Mouse (Mus musculus): ENCODE results near the gene Mrpl51. TPM values are rescaled to one million over a fixed set of nuclear protein-coding genes. Genes with fewer than 3 reads are reported as not detected.
A peak's percentile ranks its signal among the peaks of the same experiment; 100 is the strongest.
"Not testable (repeated sequence)": the region's sequence is repeated elsewhere in the genome, so short reads cannot be mapped to it uniquely, and the experiment has no call there.

Mrpl51 gene
- polyA plus RNA-seq, 1 experiment: not detected

- TF ChIP-seq POLR2A (IDR thresholded peaks at IDR 0.05; ENCODE audit: insufficient read depth, low read depth, low read length) (no peak), CTCF (IDR thresholded peaks at IDR 0.05; ENCODE audit: insufficient read depth, low read depth, low read length) (no peak)
- peak overlapping the region; percentile 38 for H3K27ac ChIP-seq (ENCODE audit: insufficient read depth, low read depth, low read length)
- no peak overlapping the region for H3K4me3 ChIP-seq (ENCODE audit: insufficient read depth, low read depth, low read length)
- 53% methylated on average over 7 of the region's 7 CpGs for WGBS
- peaks cover 33% of the 10 kb centered on the region for H3K4me1 ChIP-seq (ENCODE audit: control insufficient read depth, insufficient read depth, low read length)
Observed at GRCm38 (mm10) chr6:125156903-125157614, 34.5 kb upstream of the Mrpl51 start.

GRCm38 (mm10) chr6:125158944-125159492 lies 32.6 kb upstream of the Mrpl51 start:
- WGBS: 80% methylated on average over 15 of the region's 15 CpGs

GRCm38 (mm10) chr6:125159773-125160557 lies 31.6 kb upstream of the Mrpl51 start:
- WGBS: 72% methylated on average over 7 of the region's 7 CpGs
- TF ChIP-seq POLR2A (IDR thresholded peaks at IDR 0.05; ENCODE audit: insufficient read depth, low read depth, low read length) (no peak), CTCF (IDR thresholded peaks at IDR 0.05; ENCODE audit: insufficient read depth, low read depth, low read length) (no peak)
- Histone ChIP-seq H3K4me3 (ENCODE audit: insufficient read depth, low read depth, low read length) (no peak overlapping the region), H3K4me1 (ENCODE audit: control insufficient read depth, insufficient read depth, low read length) (peaks cover 29% of the 10 kb centered on the region), H3K27ac (ENCODE audit: insufficient read depth, low read depth, low read length) (no peak overlapping the region)

More at GRCm38 (mm10) chr6:125158944-125159492, 32.6 kb upstream of the Mrpl51 start:
- peaks cover 28% of the 10 kb centered on the region for H3K4me1 ChIP-seq (ENCODE audit: control insufficient read depth, insufficient read depth, low read length)
- no peak for TF ChIP-seq POLR2A (IDR thresholded peaks at IDR 0.05; ENCODE audit: insufficient read depth, low read depth, low read length)
- no peak for TF ChIP-seq CTCF (IDR thresholded peaks at IDR 0.05; ENCODE audit: insufficient read depth, low read depth, low read length)
- H3K4me3 ChIP-seq (ENCODE audit: insufficient read depth, low read depth, low read length): no peak overlapping the region
- no peak overlapping the region for H3K27ac ChIP-seq (ENCODE audit: insufficient read depth, low read depth, low read length)

GRCm38 (mm10) chr6:125160558-125160853 lies 31.1 kb upstream of the Mrpl51 start:
- no peak for TF ChIP-seq POLR2A (IDR thresholded peaks at IDR 0.05; ENCODE audit: insufficient read depth, low read depth, low read length)
- TF ChIP-seq CTCF (IDR thresholded peaks at IDR 0.05; ENCODE audit: insufficient read depth, low read depth, low read length): no peak
- 44% methylated on average over 10 of the region's 10 CpGs for WGBS
- Histone ChIP-seq H3K27ac (ENCODE audit: insufficient read depth, low read depth, low read length) (no peak overlapping the region), H3K4me3 (ENCODE audit: insufficient read depth, low read depth, low read length) (no peak overlapping the region), H3K4me1 (ENCODE audit: control insufficient read depth, insufficient read depth, low read length) (peaks cover 29% of the 10 kb centered on the region)

GRCm38 (mm10) chr6:125160854-125161760 lies 30.5 kb upstream of the Mrpl51 start:
- no peak overlapping the region for H3K4me3 ChIP-seq (ENCODE audit: insufficient read depth, low read depth, low read length)
- peaks cover 30% of the 10 kb centered on the region for H3K4me1 ChIP-seq (ENCODE audit: control insufficient read depth, insufficient read depth, low read length)
- TF ChIP-seq POLR2A (IDR thresholded peaks at IDR 0.05; ENCODE audit: insufficient read depth, low read depth, low read length): no peak
- TF ChIP-seq CTCF (IDR thresholded peaks at IDR 0.05; ENCODE audit: insufficient read depth, low read depth, low read length): no peak
- no peak overlapping the region for H3K27ac ChIP-seq (ENCODE audit: insufficient read depth, low read depth, low read length)
- 18% methylated on average over 22 of the region's 22 CpGs for WGBS

GRCm38 (mm10) chr6:125161971-125162370 lies 29.6 kb upstream of the Mrpl51 start:
- H3K4me3 ChIP-seq (ENCODE audit: insufficient read depth, low read depth, low read length); H3K27ac ChIP-seq (ENCODE audit: insufficient read depth, low read depth, low read length): not testable (repeated sequence)
- 4% methylated on average over 4 of the region's 5 CpGs for WGBS
- peaks cover 39% of the 10 kb centered on the region for H3K4me1 ChIP-seq (ENCODE audit: control insufficient read depth, insufficient read depth, low read length)

GRCm38 (mm10) chr6:125162615-125163305 lies 28.8 kb upstream of the Mrpl51 start:
- not testable (repeated sequence) for H3K4me3 ChIP-seq (ENCODE audit: insufficient read depth, low read depth, low read length); H3K27ac ChIP-seq (ENCODE audit: insufficient read depth, low read depth, low read length)
- peaks cover 42% of the 10 kb centered on the region for H3K4me1 ChIP-seq (ENCODE audit: control insufficient read depth, insufficient read depth, low read length)
- WGBS: 65% methylated on average over 11 of the region's 16 CpGs

- Histone ChIP-seq H3K27ac (ENCODE audit: insufficient read depth, low read depth, low read length) (peak overlapping the region; percentile 88), H3K4me3 (ENCODE audit: insufficient read depth, low read depth, low read length) (peak overlapping the region; percentile 65), H3K4me1 (ENCODE audit: control insufficient read depth, insufficient read depth, low read length) (peaks cover 52% of the 10 kb centered on the region)
- TF ChIP-seq CTCF (IDR thresholded peaks at IDR 0.05; ENCODE audit: insufficient read depth, low read depth, low read length) (no peak), POLR2A (IDR thresholded peaks at IDR 0.05; ENCODE audit: insufficient read depth, low read depth, low read length) (no peak)
- 3% methylated on average over 20 of the region's 20 CpGs for WGBS
Observed at GRCm38 (mm10) chr6:125163801-125164657, 27.6 kb upstream of the Mrpl51 start.

Measured in olfactory bulb, adult 2 months (tissue).